Mouse (Mus musculus): ENCODE data around the gene A530016L24Rik. TPM values are rescaled to one million over a fixed set of nuclear protein-coding genes. Genes with fewer than 3 reads are reported as not detected.

Gene A530016L24Rik
- polyA plus RNA-seq, 1 experiment from 2014 or later = not detected

GRCm38 (mm10) chr12:112507264-112507663 lies 18.0 kb downstream of the A530016L24Rik start:
- Histone ChIP-seq H3K4me3 (no peak overlapping the region), H3K9me3 (replicated peaks) (no peaks in the 10 kb centered on the region), H3K27me3 (ENCODE audit: low read depth, poor library complexity, severe bottlenecking) (peaks cover 54% of the 10 kb centered on the region), H3K27ac (no peak overlapping the region), H3K36me3 (no peaks in the 10 kb centered on the region), H3K4me1 (peaks cover 25% of the 10 kb centered on the region)
- no peak for DNase-seq (ENCODE audit: low spot score)
- 51% methylated on average over 4 of the region's 4 CpGs for WGBS

GRCm38 (mm10) chr12:112507984-112508383 lies 18.7 kb downstream of the A530016L24Rik start:
- no peak overlapping the region for H3K4me3 ChIP-seq
- H3K27ac ChIP-seq = no peak overlapping the region
- H3K9me3 ChIP-seq (replicated peaks) = no peaks in the 10 kb centered on the region
- H3K36me3 ChIP-seq = no peaks in the 10 kb centered on the region
- DNase-seq (ENCODE audit: low spot score) = no peak
- 75% methylated on average over 3 of the region's 3 CpGs for WGBS
- peaks cover 55% of the 10 kb centered on the region for H3K27me3 ChIP-seq (ENCODE audit: low read depth, poor library complexity, severe bottlenecking)
- peaks cover 20% of the 10 kb centered on the region for H3K4me1 ChIP-seq

- WGBS = 34% methylated on average over 7 of the region's 7 CpGs
- Histone ChIP-seq H3K9me3 (replicated peaks) (no peaks in the 10 kb centered on the region), H3K4me1 (peaks cover 15% of the 10 kb centered on the region), H3K27me3 (ENCODE audit: low read depth, poor library complexity, severe bottlenecking) (peaks cover 54% of the 10 kb centered on the region), H3K27ac (no peak overlapping the region), H3K4me3 (peak overlapping the region; percentile 42), H3K36me3 (no peaks in the 10 kb centered on the region)
- no peak for DNase-seq (ENCODE audit: low spot score)
Observed at GRCm38 (mm10) chr12:112510365-112510732, 21.1 kb downstream of the A530016L24Rik start.

GRCm38 (mm10) chr12:112510733-112511372 lies 21.6 kb downstream of the A530016L24Rik start:
- Histone ChIP-seq H3K9me3 (replicated peaks) (no peaks in the 10 kb centered on the region), H3K27me3 (ENCODE audit: low read depth, poor library complexity, severe bottlenecking) (peaks cover 49% of the 10 kb centered on the region)
- whole genome bisulfite sequencing = 3% methylated on average over 62 of the region's 62 CpGs

GRCm38 (mm10) chr12:112514897-112515296 lies 25.6 kb downstream of the A530016L24Rik start:
- 70% methylated on average over 3 of the region's 3 CpGs for WGBS
- H3K4me3 ChIP-seq = no peak overlapping the region
- no peaks in the 10 kb centered on the region for H3K9me3 ChIP-seq (replicated peaks)
- no peak overlapping the region for H3K27ac ChIP-seq
- peaks cover 29% of the 10 kb centered on the region for H3K27me3 ChIP-seq (ENCODE audit: low read depth, poor library complexity, severe bottlenecking)
- peaks cover 31% of the 10 kb centered on the region for H3K4me1 ChIP-seq
- DNase-seq (ENCODE audit: low spot score) = no peak
- H3K36me3 ChIP-seq = no peaks in the 10 kb centered on the region

More at GRCm38 (mm10) chr12:112510733-112511372, 21.6 kb downstream of the A530016L24Rik start:
- no peaks in the 10 kb centered on the region for H3K36me3 ChIP-seq
- peak; percentile 81 for DNase-seq (ENCODE audit: low spot score)
- no peak overlapping the region for H3K27ac ChIP-seq
- peak overlapping the region; percentile 42 for H3K4me3 ChIP-seq
- H3K4me1 ChIP-seq = peaks cover 15% of the 10 kb centered on the region

- H3K4me3 ChIP-seq = no peak within 1 kb of the TSS
Observed at GRCm38 (mm10) chr12:112516697-112517337, 27.6 kb downstream of the A530016L24Rik start, which contains the start of gene Tmem179. Tmem179 (minus strand) TSS chr12:112516747.

GRCm38 (mm10) chr12:112518105-112518504 lies 28.9 kb downstream of the A530016L24Rik start:
- Histone ChIP-seq H3K27ac (no peak overlapping the region), H3K9me3 (replicated peaks) (no peaks in the 10 kb centered on the region), H3K4me3 (no peak overlapping the region), H3K36me3 (no peaks in the 10 kb centered on the region), H3K4me1 (peaks cover 27% of the 10 kb centered on the region), H3K27me3 (ENCODE audit: low read depth, poor library complexity, severe bottlenecking) (0 out of 2 replicates have a peak, but pooled peaks cover 4% of the 10 kb centered on the region)
- DNase-seq (ENCODE audit: low spot score) = no peak
- WGBS = 58% methylated on average over 4 of the region's 4 CpGs

More at GRCm38 (mm10) chr12:112516697-112517337, 27.6 kb downstream of the A530016L24Rik start, which contains the start of gene Tmem179:
- Histone ChIP-seq H3K27me3 (ENCODE audit: low read depth, poor library complexity, severe bottlenecking) (peaks cover 14% of the 10 kb centered on the region), H3K36me3 (no peaks in the 10 kb centered on the region), H3K27ac (no peak within 1 kb of the TSS), H3K4me1 (peaks cover 21% of the 10 kb centered on the region), H3K9me3 (replicated peaks) (no peaks in the 10 kb centered on the region)
- DNase-seq (ENCODE audit: low spot score) = peak; percentile 58
- WGBS = 30% methylated on average over 14 of the region's 14 CpGs

GRCm38 (mm10) chr12:112533758-112534157 lies 44.5 kb downstream of the A530016L24Rik start:
- no peak overlapping the region for H3K4me3 ChIP-seq
- 0 out of 2 replicates have a peak, but pooled peaks cover under 1% of the 10 kb centered on the region for H3K4me1 ChIP-seq
- H3K9me3 ChIP-seq (replicated peaks) = no peaks in the 10 kb centered on the region
- no peak for DNase-seq (ENCODE audit: low spot score)
- no peak overlapping the region for H3K27ac ChIP-seq
- no peaks in the 10 kb centered on the region for H3K36me3 ChIP-seq
- H3K27me3 ChIP-seq (ENCODE audit: low read depth, poor library complexity, severe bottlenecking) = peaks cover 15% of the 10 kb centered on the region
- 70% methylated on average over 4 of the region's 4 CpGs for WGBS

- H3K27ac ChIP-seq = no peak overlapping the region
- H3K36me3 ChIP-seq = no peaks in the 10 kb centered on the region
- no peak for DNase-seq (ENCODE audit: low spot score)
- H3K4me3 ChIP-seq = no peak overlapping the region
- WGBS = 89% methylated on average over 6 of the region's 6 CpGs
- H3K4me1 ChIP-seq = 0 out of 2 replicates have a peak, but pooled peaks cover 3% of the 10 kb centered on the region
- peaks cover 27% of the 10 kb centered on the region for H3K27me3 ChIP-seq (ENCODE audit: low read depth, poor library complexity, severe bottlenecking)
- no peaks in the 10 kb centered on the region for H3K9me3 ChIP-seq (replicated peaks)
Observed at GRCm38 (mm10) chr12:112537233-112537632, 48.0 kb downstream of the A530016L24Rik start.

GRCm38 (mm10) chr12:112538356-112538755 lies 49.1 kb downstream of the A530016L24Rik start:
- 86% methylated on average over 9 of the region's 9 CpGs for WGBS
- Histone ChIP-seq H3K27ac (no peak overlapping the region), H3K36me3 (no peaks in the 10 kb centered on the region), H3K4me1 (peaks cover 9% of the 10 kb centered on the region; the same call in 1 of the 2 replicates), H3K4me3 (no peak overlapping the region), H3K27me3 (ENCODE audit: low read depth, poor library complexity, severe bottlenecking) (peaks cover 35% of the 10 kb centered on the region), H3K9me3 (replicated peaks) (no peaks in the 10 kb centered on the region)
- DNase-seq (ENCODE audit: low spot score) = no peak

- Histone ChIP-seq H3K36me3 (no peaks in the 10 kb centered on the region), H3K9me3 (replicated peaks) (no peaks in the 10 kb centered on the region), H3K4me3 (no peak overlapping the region), H3K27me3 (ENCODE audit: low read depth, poor library complexity, severe bottlenecking) (peaks cover 35% of the 10 kb centered on the region), H3K4me1 (peaks cover 18% of the 10 kb centered on the region; the same call in 1 of the 2 replicates), H3K27ac (no peak overlapping the region)
- no peak for DNase-seq (ENCODE audit: low spot score)
- 90% methylated on average over 7 of the region's 7 CpGs for WGBS
Observed at GRCm38 (mm10) chr12:112539466-112539965, 50.3 kb downstream of the A530016L24Rik start.

GRCm38 (mm10) chr12:112540321-112540720 lies 51.1 kb downstream of the A530016L24Rik start:
- 92% methylated on average over 12 of the region's 12 CpGs for WGBS
- H3K36me3 ChIP-seq = no peaks in the 10 kb centered on the region
- H3K27ac ChIP-seq = no peak overlapping the region
- DNase-seq (ENCODE audit: low spot score) = no peak
- H3K4me1 ChIP-seq = peaks cover 26% of the 10 kb centered on the region
- H3K9me3 ChIP-seq (replicated peaks) = no peaks in the 10 kb centered on the region
- H3K27me3 ChIP-seq (ENCODE audit: low read depth, poor library complexity, severe bottlenecking) = peaks cover 32% of the 10 kb centered on the region
- H3K4me3 ChIP-seq = no peak overlapping the region

GRCm38 (mm10) chr12:112541483-112542091 lies 52.3 kb downstream of the A530016L24Rik start:
- no peaks in the 10 kb centered on the region for H3K36me3 ChIP-seq
- WGBS = 84% methylated on average over 8 of the region's 8 CpGs
- H3K27ac ChIP-seq = no peak overlapping the region
- H3K9me3 ChIP-seq (replicated peaks) = no peaks in the 10 kb centered on the region
- H3K27me3 ChIP-seq (ENCODE audit: low read depth, poor library complexity, severe bottlenecking) = peaks cover 32% of the 10 kb centered on the region
- peaks cover 35% of the 10 kb centered on the region for H3K4me1 ChIP-seq
- DNase-seq (ENCODE audit: low spot score) = no peak
- no peak overlapping the region for H3K4me3 ChIP-seq

All from limb, embryonic 10.5 days (tissue).